Mouse (Mus musculus): ENCODE measurements around the gene Cbl. TPM values are rescaled to one million over a fixed set of nuclear protein-coding genes. Genes with fewer than 3 reads are reported as not detected.
A peak's percentile ranks its signal among the peaks of the same experiment; 100 is the strongest.

Cbl gene
- polyA plus RNA-seq, 1 experiment from 2014 or later = 21.9 TPM

- Histone ChIP-seq H3K9ac (no peak overlapping the region), H3K36me3 (ENCODE audit: insufficient read depth) (no peaks in the 10 kb centered on the region), H3K9me3 (ENCODE audit: low read depth, low read length) (no peaks in the 10 kb centered on the region), H3K4me1 (ENCODE audit: insufficient read depth) (no peaks in the 10 kb centered on the region), H3K27ac (ENCODE audit: low read depth) (no peak overlapping the region), H3K27me3 (ENCODE audit: insufficient read depth, low read length) (no peaks in the 10 kb centered on the region), H3K4me2 (no peak overlapping the region), H3K4me3 (ENCODE audit: low read depth, low read length) (no peak overlapping the region)
- DNase-seq (no peak), ATAC-seq (ENCODE audit: insufficient read depth) (no peak)
- no peak for TF ChIP-seq CTCF (IDR thresholded peaks at IDR 0.05; ENCODE audit: low read depth)
- WGBS = 68% methylated on average over 12 of the region's 12 CpGs
Observed at GRCm38 (mm10) chr9:44188223-44188622, 45.6 kb downstream of the Cbl start.

GRCm38 (mm10) chr9:44182260-44182659 lies 51.6 kb downstream of the Cbl start:
- Histone ChIP-seq H3K27ac (ENCODE audit: low read depth) (no peak overlapping the region), H3K27me3 (ENCODE audit: insufficient read depth, low read length) (no peaks in the 10 kb centered on the region), H3K4me3 (ENCODE audit: low read depth, low read length) (no peak overlapping the region), H3K4me1 (ENCODE audit: insufficient read depth) (no peaks in the 10 kb centered on the region), H3K9me3 (ENCODE audit: low read depth, low read length) (no peaks in the 10 kb centered on the region), H3K9ac (no peak overlapping the region), H3K36me3 (ENCODE audit: insufficient read depth) (no peaks in the 10 kb centered on the region), H3K4me2 (no peak overlapping the region)
- 87% methylated on average over 3 of the region's 3 CpGs for WGBS
- peak; percentile 59 for TF ChIP-seq CTCF (IDR thresholded peaks at IDR 0.05; ENCODE audit: low read depth)
- no peak for ATAC-seq (ENCODE audit: insufficient read depth)
- DNase-seq = peak; percentile 19

GRCm38 (mm10) chr9:44181537-44181936 lies 52.3 kb downstream of the Cbl start:
- ATAC-seq (ENCODE audit: insufficient read depth) (no peak), DNase-seq (no peak)
- H3K27ac ChIP-seq (ENCODE audit: low read depth) = no peak overlapping the region
- H3K4me3 ChIP-seq (ENCODE audit: low read depth, low read length) = no peak overlapping the region
- no peak overlapping the region for H3K9ac ChIP-seq
- TF ChIP-seq CTCF (IDR thresholded peaks at IDR 0.05; ENCODE audit: low read depth) = no peak
- H3K36me3 ChIP-seq (ENCODE audit: insufficient read depth) = no peaks in the 10 kb centered on the region
- H3K9me3 ChIP-seq (ENCODE audit: low read depth, low read length) = no peaks in the 10 kb centered on the region
- H3K4me2 ChIP-seq = no peak overlapping the region
- H3K27me3 ChIP-seq (ENCODE audit: insufficient read depth, low read length) = no peaks in the 10 kb centered on the region
- no peaks in the 10 kb centered on the region for H3K4me1 ChIP-seq (ENCODE audit: insufficient read depth)
- WGBS = 62% methylated on average over 5 of the region's 5 CpGs

GRCm38 (mm10) chr9:44178811-44179210 lies 55.0 kb downstream of the Cbl start:
- Histone ChIP-seq H3K27me3 (ENCODE audit: insufficient read depth, low read length) (no peaks in the 10 kb centered on the region), H3K9ac (no peak overlapping the region), H3K27ac (ENCODE audit: low read depth) (no peak overlapping the region), H3K9me3 (ENCODE audit: low read depth, low read length) (no peaks in the 10 kb centered on the region), H3K4me1 (ENCODE audit: insufficient read depth) (no peaks in the 10 kb centered on the region), H3K36me3 (ENCODE audit: insufficient read depth) (no peaks in the 10 kb centered on the region), H3K4me2 (no peak overlapping the region), H3K4me3 (ENCODE audit: low read depth, low read length) (no peak overlapping the region)
- no peak for ATAC-seq (ENCODE audit: insufficient read depth)
- 95% methylated on average over 12 of the region's 12 CpGs for WGBS
- TF ChIP-seq CTCF (IDR thresholded peaks at IDR 0.05; ENCODE audit: low read depth) = no peak
- DNase-seq = no peak

GRCm38 (mm10) chr9:44178389-44178788 lies 55.5 kb downstream of the Cbl start:
- 82% methylated on average over 14 of the region's 14 CpGs for WGBS
- Histone ChIP-seq H3K36me3 (ENCODE audit: insufficient read depth) (no peaks in the 10 kb centered on the region), H3K9me3 (ENCODE audit: low read depth, low read length) (no peaks in the 10 kb centered on the region), H3K27me3 (ENCODE audit: insufficient read depth, low read length) (no peaks in the 10 kb centered on the region), H3K4me3 (ENCODE audit: low read depth, low read length) (no peak overlapping the region), H3K4me1 (ENCODE audit: insufficient read depth) (no peaks in the 10 kb centered on the region), H3K9ac (no peak overlapping the region), H3K4me2 (no peak overlapping the region), H3K27ac (ENCODE audit: low read depth) (no peak overlapping the region)
- DNase-seq (peak; percentile 14), ATAC-seq (ENCODE audit: insufficient read depth) (no peak)
- peak; percentile 30; the same call in 1 of the 2 replicates for TF ChIP-seq CTCF (IDR thresholded peaks at IDR 0.05; ENCODE audit: low read depth)

- Histone ChIP-seq H3K27me3 (ENCODE audit: insufficient read depth, low read length) (no peaks in the 10 kb centered on the region), H3K4me2 (no peak overlapping the region), H3K36me3 (ENCODE audit: insufficient read depth) (peaks cover 6% of the 10 kb centered on the region), H3K4me1 (ENCODE audit: insufficient read depth) (no peaks in the 10 kb centered on the region), H3K4me3 (ENCODE audit: low read depth, low read length) (no peak overlapping the region), H3K9ac (no peak overlapping the region), H3K9me3 (ENCODE audit: low read depth, low read length) (no peaks in the 10 kb centered on the region), H3K27ac (ENCODE audit: low read depth) (no peak overlapping the region)
- no peak for ATAC-seq (ENCODE audit: insufficient read depth)
- TF ChIP-seq CTCF (IDR thresholded peaks at IDR 0.05; ENCODE audit: low read depth) = no peak
- DNase-seq = no peak
- WGBS = 73% methylated on average over 2 of the region's 2 CpGs
Observed at GRCm38 (mm10) chr9:44177405-44177804, 56.4 kb downstream of the Cbl start.

- Histone ChIP-seq H3K36me3 (ENCODE audit: insufficient read depth) (peaks cover 19% of the 10 kb centered on the region), H3K27ac (ENCODE audit: low read depth) (no peak overlapping the region), H3K4me3 (ENCODE audit: low read depth, low read length) (no peak overlapping the region), H3K9ac (no peak overlapping the region), H3K4me2 (no peak overlapping the region), H3K4me1 (ENCODE audit: insufficient read depth) (no peaks in the 10 kb centered on the region), H3K27me3 (ENCODE audit: insufficient read depth, low read length) (no peaks in the 10 kb centered on the region), H3K9me3 (ENCODE audit: low read depth, low read length) (no peaks in the 10 kb centered on the region)
- no peak for TF ChIP-seq CTCF (IDR thresholded peaks at IDR 0.05; ENCODE audit: low read depth)
- no peak for DNase-seq
- no peak for ATAC-seq (ENCODE audit: insufficient read depth)
- WGBS = 79% methylated on average over 1 of the region's 1 CpGs
Observed at GRCm38 (mm10) chr9:44175957-44176356, 57.9 kb downstream of the Cbl start.

- no peak overlapping the region for H3K4me3 ChIP-seq (ENCODE audit: low read depth, low read length)
- no peaks in the 10 kb centered on the region for H3K4me1 ChIP-seq (ENCODE audit: insufficient read depth)
- H3K36me3 ChIP-seq (ENCODE audit: insufficient read depth) = peaks cover 23% of the 10 kb centered on the region
- no peak overlapping the region for H3K9ac ChIP-seq
- H3K9me3 ChIP-seq (ENCODE audit: low read depth, low read length) = no peaks in the 10 kb centered on the region
- no peak overlapping the region for H3K27ac ChIP-seq (ENCODE audit: low read depth)
- 57% methylated on average over 6 of the region's 6 CpGs for WGBS
- peak; percentile 25 for DNase-seq
- no peak overlapping the region for H3K4me2 ChIP-seq
- no peak for TF ChIP-seq CTCF (IDR thresholded peaks at IDR 0.05; ENCODE audit: low read depth)
- ATAC-seq (ENCODE audit: insufficient read depth) = no peak
- H3K27me3 ChIP-seq (ENCODE audit: insufficient read depth, low read length) = no peaks in the 10 kb centered on the region
Observed at GRCm38 (mm10) chr9:44175556-44175955, 58.3 kb downstream of the Cbl start.

Data from lung, embryonic 14.5 days (tissue).